Mouse (Mus musculus) heart, adult 2 months (tissue): ENCODE measurements around the gene Zfp65.
A peak's percentile ranks its signal among the peaks of the same experiment; 100 is the strongest.

ENCODE experiments used
- CTCF ChIP-seq: fragments of 200-600 bp; IDR thresholded peaks from 2 replicates; pipeline ENCODE4 v1.8.1; 2022; ENCODE audit warnings: antibody characterized with exemption, mild to moderate bottlenecking, moderate library complexity
- POLR2A ChIP-seq: fragments of 200-500 bp; IDR thresholded peaks from 2 replicates; pipeline ENCODE4 v1.6.1; 2011; ENCODE audit warnings: mild to moderate bottlenecking, low read depth, low read length, control low read depth; ENCODE audit not compliant: insufficient read depth

DNA sequence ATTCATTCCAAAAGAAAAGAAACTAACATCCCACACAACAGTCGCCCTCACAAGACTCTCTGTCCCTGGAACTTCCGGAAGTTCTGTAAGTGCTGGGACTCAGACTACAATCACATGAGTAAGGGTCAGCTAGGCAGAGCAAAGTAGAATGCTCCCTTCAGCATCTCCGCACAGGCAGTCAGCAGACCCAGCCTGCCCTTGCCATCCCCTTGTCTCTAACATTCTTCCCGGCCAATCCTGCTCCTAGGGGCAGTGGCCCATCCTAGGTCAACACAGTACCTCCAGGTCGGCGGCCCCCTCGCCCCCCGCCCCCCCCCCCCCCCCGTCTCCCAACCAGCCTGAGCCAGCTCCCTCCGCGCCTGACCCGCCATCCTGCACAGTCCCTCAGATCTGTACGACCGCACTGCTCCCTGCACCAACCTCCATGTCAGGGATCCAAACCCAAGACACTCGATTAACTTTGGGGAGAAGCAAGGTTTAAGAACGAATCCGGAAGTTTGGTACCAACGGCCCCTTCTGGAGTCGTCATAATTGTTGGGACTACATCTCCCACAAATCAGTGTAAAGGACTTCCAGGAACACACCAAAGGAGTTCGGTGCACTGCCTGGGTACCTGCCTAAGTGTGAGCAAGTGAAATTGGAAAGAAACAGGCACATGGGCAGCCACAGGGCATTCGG lies at the start of gene Zfp65:
- peak; percentile 45; the same call in 1 of the 2 replicates for TF ChIP-seq POLR2A
- no peak for TF ChIP-seq CTCF
